Comparison of ENCODE assay signal across 9 mouse cellular contexts in the genomic region with DNA sequence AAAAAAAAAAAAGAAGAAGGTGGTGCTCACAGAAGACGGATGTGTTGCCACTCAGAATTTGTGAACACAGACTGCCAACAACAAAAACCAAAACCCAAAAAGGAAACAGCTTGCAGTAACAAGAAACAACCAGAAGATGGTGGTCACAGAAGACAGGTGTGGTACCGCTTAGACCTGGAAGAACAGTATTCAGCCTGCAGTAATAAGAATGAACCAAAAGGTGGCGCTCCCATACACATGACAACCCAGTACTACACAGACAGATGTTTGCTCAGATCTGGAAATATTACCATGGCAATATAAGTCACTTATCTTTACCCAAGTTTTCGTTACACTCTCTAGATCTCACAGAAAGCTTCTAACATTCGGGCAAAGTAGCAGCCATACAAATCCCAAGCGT. TPM values are rescaled to one million over a fixed set of nuclear protein-coding genes. Genes with fewer than 3 reads are reported as not detected.
A peak's percentile ranks its signal among the peaks of the same experiment; 100 is the strongest.
DNase-seq lines count a peak whose midpoint lies in the region; ATAC-seq lines count a peak whose summit lies in the region.
"Had no signal": no experiment of that assay in that cellular context is flagged by ENCODE, and none has a peak within 500 bp of the region (broad histone marks: within the 10 kb centered on the region; RNA-seq: fewer than 3 reads in every experiment).

No protein-coding gene starts in this region.

- peak; percentile 55; the same call in 1 of the 2 replicates for ATAC-seq in megakaryocyte-erythroid progenitor cell, adult 5-6 weeks (replicated peaks; ENCODE audit: low FRiP score, low TSS enrichment, poor library complexity, severe bottlenecking)

- DNase-seq in cerebellum, adult 9-11 months = peak; percentile 7
- DNase-seq in cerebellum, postnatal 25 days = no peak
- DNase-seq in thymus, postnatal 0 days (ENCODE audit: low spot score) = peak; percentile 26
- no peak for DNase-seq in thymus, postnatal 4 days
- DNase-seq in kidney, postnatal 10 days = peak; percentile 13
- DNase-seq in T-cell, adult 2 months (ENCODE audit: low spot score) = no peak
- no peak for DNase-seq in thymus, postnatal 25 days

RNA-seq across cellular contexts. Expression of a gene that starts 17.1 kb away (rescaled TPM):
- polyA plus RNA-seq in thymus, postnatal 0 days (2015; fragmentation: Nextera tagmentation; extraction: Ambion mirVana) = not detected in 2 replicates
- not detected in 2 replicates for total RNA-seq in megakaryocyte-erythroid progenitor cell, adult 5-6 weeks (2014; fragmentation: Nextera tagmentation)
- not detected in 2 replicates for total RNA-seq in megakaryocyte-erythroid progenitor cell, adult 5-6 weeks (2017)
- polyA plus RNA-seq: heart, embryonic 16.5 days had no signal

RNA-seq across cellular contexts. Expression of a gene that starts 32.7 kb away (rescaled TPM):
- not detected in 2 replicates for polyA plus RNA-seq in thymus, postnatal 0 days (2015; fragmentation: Nextera tagmentation; extraction: Ambion mirVana)
- total RNA-seq in megakaryocyte-erythroid progenitor cell, adult 5-6 weeks (2014; fragmentation: Nextera tagmentation) = not detected in 2 replicates
- total RNA-seq in megakaryocyte-erythroid progenitor cell, adult 5-6 weeks (2017) = not detected in 2 replicates
- polyA plus RNA-seq: heart, embryonic 16.5 days had no signal

RNA-seq across cellular contexts. Expression of a gene that starts 48.0 kb away (rescaled TPM):
- polyA plus RNA-seq in thymus, postnatal 0 days (2015; fragmentation: Nextera tagmentation; extraction: Ambion mirVana) = not detected in 2 replicates
- total RNA-seq in megakaryocyte-erythroid progenitor cell, adult 5-6 weeks (2014; fragmentation: Nextera tagmentation) = not detected in 2 replicates
- not detected in 2 replicates for total RNA-seq in megakaryocyte-erythroid progenitor cell, adult 5-6 weeks (2017)
- polyA plus RNA-seq: heart, embryonic 16.5 days had no signal

Comparison
In these comparisons a context has a peak if more than half of its experiments do, and no peak if none do; other contexts are left out.
1. DNase-seq: peak in cerebellum, adult 9-11 months (single experiment), thymus, postnatal 0 days (single experiment) and kidney, postnatal 10 days (single experiment); none in cerebellum, postnatal 25 days (0 of 2), thymus, postnatal 4 days (single experiment), T-cell, adult 2 months (single experiment) and thymus, postnatal 25 days (single experiment).